Mouse (Mus musculus): Measurements from ENCODE around the gene Tctex1d1.

Gene Tctex1d1

GRCm38 (mm10) chr4:102989391-102989790 lies 11.0 kb downstream of the Tctex1d1 start:
- peak; percentile 55 for DNase-seq

GRCm38 (mm10) chr4:102990016-102990415 lies 11.6 kb downstream of the Tctex1d1 start:
- peak; percentile 63 for DNase-seq

GRCm38 (mm10) chr4:102990595-102991340 lies 12.4 kb downstream of the Tctex1d1 start:
- peak; percentile 75 for DNase-seq

- DNase-seq: peak; percentile 55
These were observed 13.3 kb downstream of the Tctex1d1 start for GRCm38 (mm10) chr4:102991685-102992084.

GRCm38 (mm10) chr4:103004681-103005080 lies 26.3 kb downstream of the Tctex1d1 start:
- DNase-seq: no peak

GRCm38 (mm10) chr4:103005190-103005945 lies 27.0 kb downstream of the Tctex1d1 start:
- no peak for DNase-seq

GRCm38 (mm10) chr4:103006266-103006665 lies 27.9 kb downstream of the Tctex1d1 start:
- no peak for DNase-seq

GRCm38 (mm10) chr4:103006943-103007418 lies 28.6 kb downstream of the Tctex1d1 start:
- DNase-seq: no peak

- DNase-seq: peak; percentile 55
These were observed 32.3 kb downstream of the Tctex1d1 start for GRCm38 (mm10) chr4:103010734-103011133.

- peak; percentile 61 for DNase-seq
These were observed 33.4 kb downstream of the Tctex1d1 start for GRCm38 (mm10) chr4:103011823-103012222.

GRCm38 (mm10) chr4:103013490-103013889 lies 35.1 kb downstream of the Tctex1d1 start:
- DNase-seq: no peak

GRCm38 (mm10) chr4:103026621-103027020 lies 48.2 kb downstream of the Tctex1d1 start, which contains the start of gene Insl5:
TSS of gene Insl5 (minus strand) at chr4:103026842.
- no peak for DNase-seq

GRCm38 (mm10) chr4:103027745-103028144 lies 49.3 kb downstream of the Tctex1d1 start:
- DNase-seq: no peak

- DNase-seq: no peak
These were observed 50.0 kb downstream of the Tctex1d1 start for GRCm38 (mm10) chr4:103028177-103029088.

- peak; percentile 43 for DNase-seq
These were observed 60.9 kb downstream of the Tctex1d1 start for GRCm38 (mm10) chr4:103039103-103039837.

- peak; percentile 49 for DNase-seq
These were observed 61.4 kb downstream of the Tctex1d1 start for GRCm38 (mm10) chr4:103039838-103040191.

GRCm38 (mm10) chr4:103042997-103043396 lies 64.6 kb downstream of the Tctex1d1 start:
- no peak for DNase-seq

GRCm38 (mm10) chr4:103048046-103048445 lies 69.6 kb downstream of the Tctex1d1 start:
- no peak for DNase-seq
